Comparison of ENCODE assay signal across 13 mouse cellular contexts in the genomic region with DNA sequence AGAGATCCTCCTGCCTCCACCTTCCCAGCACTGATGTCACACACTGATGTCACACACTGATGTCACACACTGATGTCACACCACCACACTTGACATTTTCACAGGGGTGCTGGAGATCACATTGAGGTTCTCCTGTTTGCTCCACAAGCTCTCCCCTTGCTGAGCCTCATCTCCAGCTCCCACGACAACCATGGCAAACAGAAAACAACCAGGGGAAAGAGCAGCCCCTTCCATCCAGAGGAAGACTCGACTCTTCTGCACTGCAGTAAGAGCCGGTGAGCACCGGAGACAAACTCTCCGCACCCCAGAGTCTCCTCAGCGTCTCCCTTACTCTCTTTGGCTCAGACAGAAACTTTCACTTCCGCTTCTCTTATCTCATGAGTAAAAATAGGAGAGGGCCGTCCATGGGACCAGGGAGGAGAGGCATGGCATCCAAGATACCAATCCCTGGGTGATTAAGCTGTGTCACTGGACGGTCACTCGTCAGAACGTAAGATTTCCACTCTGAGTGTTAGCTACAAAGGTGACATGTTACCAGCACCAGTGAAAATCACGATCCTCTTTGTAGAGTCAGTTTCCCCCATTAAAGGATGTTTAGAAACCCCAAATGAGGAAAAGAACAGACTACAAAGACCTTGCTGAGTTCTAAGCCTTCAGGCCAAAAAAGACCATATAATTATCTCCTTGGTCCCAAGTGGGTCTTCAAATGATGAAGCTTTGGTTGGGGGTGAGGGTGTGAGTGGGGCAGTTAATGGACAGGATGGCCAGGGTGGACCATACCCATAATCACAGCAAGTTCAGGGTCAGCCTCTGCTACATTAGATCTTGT.
A peak's percentile ranks its signal among the peaks of the same experiment; 100 is the strongest.
DNase-seq lines count a peak whose midpoint lies in the region; ATAC-seq and TF ChIP-seq lines count a peak whose summit lies in the region.
"Had no signal": no experiment of that assay in that cellular context is flagged by ENCODE, and none has a peak within 500 bp of the region (broad histone marks: within the 10 kb centered on the region; RNA-seq: fewer than 3 reads in every experiment).

No protein-coding gene starts in this region.

- TF ChIP-seq RAD21 in MEL (IDR thresholded peaks at IDR 0.05; ENCODE audit: low read depth, low read length): no peak

- no peaks in the 10 kb centered on the region for H3K27me3 ChIP-seq in heart, embryonic 11.5 days (ENCODE audit: control insufficient read depth, insufficient read depth, low read length)
- no peaks in the 10 kb centered on the region for H3K27me3 ChIP-seq in MEL (ENCODE audit: control insufficient read depth in 1 of 2, insufficient read depth in 2 of 2, low read length in 2 of 2)
- H3K27me3 ChIP-seq in liver, embryonic 11.5 days (replicated peaks; ENCODE audit: control insufficient read depth, insufficient read depth, low read length): no peaks in the 10 kb centered on the region
- no peaks in the 10 kb centered on the region for H3K27me3 ChIP-seq in small intestine, adult 2 months (ENCODE audit: control insufficient read depth, insufficient read depth, low read length)
- no peaks in the 10 kb centered on the region; the same call in 1 of the 2 replicates for H3K27me3 ChIP-seq in midbrain, embryonic 13.5 days

- peaks cover 59% of the 10 kb centered on the region for H3K4me1 ChIP-seq in heart, embryonic 11.5 days (ENCODE audit: control insufficient read depth, insufficient read depth, low read length)
- H3K4me1 ChIP-seq in MEL (ENCODE audit: control insufficient read depth in 1 of 2, insufficient read depth in 2 of 2, low read length in 2 of 2): peaks cover 56 to 77% of the 10 kb centered on the region in 2 experiments
- peaks cover 70% of the 10 kb centered on the region for H3K4me1 ChIP-seq in liver, embryonic 11.5 days (replicated peaks; ENCODE audit: control insufficient read depth, insufficient read depth, low read length)
- H3K4me1 ChIP-seq in small intestine, adult 2 months (ENCODE audit: control insufficient read depth, insufficient read depth, insufficient read length, low read length): peaks cover 41% of the 10 kb centered on the region
- H3K4me1 ChIP-seq in midbrain, embryonic 13.5 days (replicated peaks): peaks cover 5% of the 10 kb centered on the region; the same call in 1 of the 2 replicates

- intact Hi-C loops in heart, postnatal 10 days (cut with DNase I): no loop called here

- peak overlapping the region; percentile 58 for H3K27ac ChIP-seq in heart, embryonic 11.5 days (ENCODE audit: low read depth, low read length)
- peak overlapping the region; percentile 94 for H3K27ac ChIP-seq in MEL (ENCODE audit: control insufficient read depth, low read depth, low read length)
- H3K27ac ChIP-seq in liver, embryonic 11.5 days (ENCODE audit: low read depth, low read length): no peak overlapping the region; the same call in 1 of the 2 replicates
- H3K27ac ChIP-seq in small intestine, adult 2 months (ENCODE audit: insufficient read depth, low read depth, low read length): peak overlapping the region; percentile 13; the same call in 1 of the 2 replicates
- H3K27ac ChIP-seq in midbrain, embryonic 13.5 days: no peak overlapping the region

- H3K79me2 ChIP-seq in MEL (ENCODE audit: control insufficient read depth, insufficient read depth, low read length, poor library complexity): peaks cover 2% of the 10 kb centered on the region

- WGBS in heart, embryonic 11.5 days (ENCODE audit: insufficient replicate concordance): 17% methylated on average over 12 of the region's 12 CpGs
- WGBS in liver, embryonic 11.5 days: 30% methylated on average over 12 of the region's 12 CpGs
- WGBS in small intestine, adult 2 months: 19% methylated on average over 12 of the region's 12 CpGs
- 85% methylated on average over 12 of the region's 12 CpGs for WGBS in midbrain, embryonic 13.5 days

- no peak for TF ChIP-seq CTCF in MEL (IDR thresholded peaks at IDR 0.05 in 2 of 3, conservative IDR thresholded peaks at IDR 0.05 in 1 of 3; ENCODE audit: control insufficient read depth in 1 of 3, insufficient read depth in 1 of 3, low read depth in 2 of 3, low read length in 3 of 3, poor library complexity in 1 of 3, severe bottlenecking in 1 of 3)
- no peak for TF ChIP-seq CTCF in small intestine, adult 2 months (IDR thresholded peaks at IDR 0.05; ENCODE audit: extremely low read depth, insufficient read length, insufficient replicate concordance, low read depth, low read length)

- H3K9me3 ChIP-seq in heart, embryonic 11.5 days (replicated peaks; ENCODE audit: control insufficient read depth, low read length): no peaks in the 10 kb centered on the region
- no peaks in the 10 kb centered on the region for H3K9me3 ChIP-seq in MEL (replicated peaks; ENCODE audit: insufficient read depth, low read length)
- H3K9me3 ChIP-seq in liver, embryonic 11.5 days (ENCODE audit: control insufficient read depth, low read length): no peaks in the 10 kb centered on the region
- H3K9me3 ChIP-seq in midbrain, embryonic 13.5 days: no peaks in the 10 kb centered on the region

- TF ChIP-seq POLR2A in MEL (IDR thresholded peaks at IDR 0.05; ENCODE audit: control insufficient read depth in 1 of 2, insufficient read depth in 1 of 2, low read depth in 1 of 2, low read length in 2 of 2, poor library complexity in 1 of 2): peak in 1 of 2 experiments; percentile 69; a peak in 2 of 4 replicates
- no peak for TF ChIP-seq POLR2A in small intestine, adult 2 months (IDR thresholded peaks at IDR 0.05; ENCODE audit: low read depth, low read length)

- H3K4me3 ChIP-seq in heart, embryonic 11.5 days (ENCODE audit: low read depth, low read length): peak overlapping the region; percentile 22; the same call in 1 of the 2 replicates
- peak overlapping the region; percentile 11 to 47; a peak in 3 of 4 replicates for H3K4me3 ChIP-seq in MEL (ENCODE audit: control insufficient read depth in 1 of 2, insufficient read depth in 1 of 2, low read depth in 2 of 2, low read length in 2 of 2)
- H3K4me3 ChIP-seq in liver, embryonic 11.5 days (ENCODE audit: low read depth, low read length): peak overlapping the region; percentile 12; the same call in 1 of the 2 replicates
- no peak overlapping the region for H3K4me3 ChIP-seq in small intestine, adult 2 months (ENCODE audit: low read depth, low read length)
- H3K4me3 ChIP-seq in midbrain, embryonic 13.5 days (replicated peaks): no peak overlapping the region

- no peak for DNase-seq in heart, postnatal 10 days
- peak; percentile 94 for DNase-seq in MEL (ENCODE audit: low read depth, low spot score)
- DNase-seq in liver, embryonic 11.5 days (ENCODE audit: low spot score): no peak
- no peak for DNase-seq in adrenal gland, adult 18-20 months (ENCODE audit: low spot score in 2 of 2)
- DNase-seq in neural tube, embryonic 10.5 days (ENCODE audit: extremely low spot score, low spot score): no peak
- DNase-seq: adrenal gland, postnatal 10 days; cerebellum, adult 9-11 months; gastrocnemius, postnatal 36 days; kidney, postnatal 10 days; lung, postnatal 14 days had no signal

- peak overlapping the region; percentile 11; the same call in 1 of the 2 replicates for H3K9ac ChIP-seq in heart, embryonic 11.5 days (ENCODE audit: low read depth, low read length)
- H3K9ac ChIP-seq in MEL (ENCODE audit: control insufficient read depth, low read depth, low read length, poor library complexity, severe bottlenecking): peak overlapping the region; percentile 59
- H3K9ac ChIP-seq in liver, embryonic 11.5 days (ENCODE audit: low read depth, low read length): peak overlapping the region; percentile 20; the same call in 1 of the 2 replicates
- no peak overlapping the region for H3K9ac ChIP-seq in midbrain, embryonic 13.5 days (replicated peaks)

- peak; percentile 52; the same call in 1 of the 2 replicates for ATAC-seq in heart, embryonic 11.5 days (replicated peaks; ENCODE audit: insufficient number of reproducible peaks, low FRiP score, low TSS enrichment)
- ATAC-seq in liver, embryonic 11.5 days (replicated peaks; ENCODE audit: low FRiP score): peak; percentile 42
- ATAC-seq in midbrain, embryonic 13.5 days: no peak

- H3K36me3 ChIP-seq in heart, embryonic 11.5 days (ENCODE audit: control insufficient read depth, insufficient read depth, low read length): no peaks in the 10 kb centered on the region
- H3K36me3 ChIP-seq in MEL (ENCODE audit: control insufficient read depth in 1 of 2, insufficient read depth in 2 of 2, low read length in 2 of 2): peaks cover 0 to 72% of the 10 kb centered on the region in 2 experiments; a peak in 2 of 4 replicates
- no peaks in the 10 kb centered on the region for H3K36me3 ChIP-seq in liver, embryonic 11.5 days (ENCODE audit: control insufficient read depth, insufficient read depth, low read length)
- no peaks in the 10 kb centered on the region for H3K36me3 ChIP-seq in small intestine, adult 2 months (ENCODE audit: control insufficient read depth, insufficient read depth, low read length)
- no peaks in the 10 kb centered on the region for H3K36me3 ChIP-seq in midbrain, embryonic 13.5 days

- H3K4me2 ChIP-seq in heart, embryonic 11.5 days: peak overlapping the region; percentile 57
- peak overlapping the region; percentile 60 for H3K4me2 ChIP-seq in liver, embryonic 11.5 days
- no peak overlapping the region for H3K4me2 ChIP-seq in midbrain, embryonic 13.5 days (replicated peaks)

- peak; percentile 94 to 95 for TF ChIP-seq EP300 in MEL (IDR thresholded peaks at IDR 0.05; ENCODE audit: low read depth in 1 of 2, low read length in 2 of 2)

TF ChIP-seq in MEL, 35 proteins besides CTCF, POLR2A, EP300 and RAD21 (continues in another document):
- TF ChIP-seq MAZ (IDR thresholded peaks at IDR 0.05; ENCODE audit: low read depth, low read length): peak; percentile 61; the same call in 1 of the 2 replicates
- no peak for TF ChIP-seq MYB (IDR thresholded peaks at IDR 0.05; ENCODE audit: low read depth, low read length)
- no peak for TF ChIP-seq SMC3 (IDR thresholded peaks at IDR 0.05; ENCODE audit: low read depth, low read length)
- no peak for TF ChIP-seq ZNF384 (IDR thresholded peaks at IDR 0.05; ENCODE audit: low read depth, low read length)
- TF ChIP-seq TCF12 (IDR thresholded peaks at IDR 0.05; ENCODE audit: low read depth, low read length): peak; percentile 92
- no peak; the same call in 1 of the 2 replicates for TF ChIP-seq USF1 (IDR thresholded peaks at IDR 0.05; ENCODE audit: low read depth, low read length)
- TF ChIP-seq ZMIZ1 (IDR thresholded peaks at IDR 0.05; ENCODE audit: low read depth, low read length): 0 out of 2 replicates have a peak, but pooled peaks have one; percentile 4
- 0 out of 2 replicates have a peak, but pooled peaks have one; percentile 3 for TF ChIP-seq ZC3H11A (IDR thresholded peaks at IDR 0.05; ENCODE audit: low read depth, low read length)
- peak; percentile 91 for TF ChIP-seq SIN3A (IDR thresholded peaks at IDR 0.05; ENCODE audit: low read length)
- no peak for TF ChIP-seq NRF1 (IDR thresholded peaks at IDR 0.05; ENCODE audit: insufficient read depth, low read depth, low read length, poor library complexity, severe bottlenecking)
- TF ChIP-seq RCOR1 (IDR thresholded peaks at IDR 0.05; ENCODE audit: low read depth, low read length): peak; percentile 85
- TF ChIP-seq UBTF (IDR thresholded peaks at IDR 0.05; ENCODE audit: borderline replicate concordance, insufficient read depth, low read depth, low read length): no peak
- TF ChIP-seq CHD1 (IDR thresholded peaks at IDR 0.05; ENCODE audit: low read depth, low read length): no peak

Comparison
In these comparisons a context has a peak if more than half of its experiments do, and no peak if none do; other contexts are left out.
1. H3K27ac ChIP-seq: peak in heart, embryonic 11.5 days (single experiment), MEL (single experiment) and small intestine, adult 2 months (single experiment); none in liver, embryonic 11.5 days (single experiment) and midbrain, embryonic 13.5 days (single experiment).
2. H3K4me3 ChIP-seq: peak in heart, embryonic 11.5 days (single experiment), MEL (2 of 2) and liver, embryonic 11.5 days (single experiment); none in small intestine, adult 2 months (single experiment) and midbrain, embryonic 13.5 days (single experiment).